Mouse (Mus musculus) liver, embryonic 15.5 days (tissue): ENCODE data around the gene Slf2. TPM values are rescaled to one million over a fixed set of nuclear protein-coding genes. Genes with fewer than 3 reads are reported as not detected.

Source experiments
- polyA plus RNA-seq: library from polyadenylated mRNA; unstranded; fragments of >200 nt; fragmentation: Nextera tagmentation; extraction: Ambion mirVana; gene quantifications from 2 replicates; pipeline ENCODE4 v1.2.1, GENCODE M21; 2015

The Slf2 gene
- polyA plus RNA-seq, 1 experiment from 2014 or later, result 11.2 TPM

Other genes with a start within 250 kb of the Slf2 start
- gene Pax2, start 175.1 kb upstream of the Slf2 start, polyA plus RNA-seq, result not detected in 2 replicates
- 4.4 and 5.6 TPM in 2 replicates for gene Sema4g, start 58.0 kb downstream of the Slf2 start, polyA plus RNA-seq
- gene Twnk, start 74.5 kb downstream of the Slf2 start, polyA plus RNA-seq, result 10.4 and 13.4 TPM in 2 replicates
- 27.4 and 28.8 TPM in 2 replicates for gene Mrpl43, start 75.3 kb downstream of the Slf2 start, polyA plus RNA-seq
- gene Lzts2, start 83.3 kb downstream of the Slf2 start, polyA plus RNA-seq, result 6.8 and 7.7 TPM in 2 replicates
- not detected in 2 replicates for gene Pdzd7, start 114.6 kb downstream of the Slf2 start, polyA plus RNA-seq
- gene Sfxn3, start 116.4 kb downstream of the Slf2 start, polyA plus RNA-seq, result 2.9 and 3.1 TPM in 2 replicates
- 0.24 and 0.32 TPM in 2 replicates for gene Kazald1, start 144.1 kb downstream of the Slf2 start, polyA plus RNA-seq
- gene Tlx1, start 219.5 kb downstream of the Slf2 start, polyA plus RNA-seq, result not detected in 2 replicates